Mouse (Mus musculus): ENCODE results near the gene Cysltr2.

The Cysltr2 gene

GRCm38 (mm10) chr14:72985113-72985512, 63.8 kb downstream of the Cysltr2 start:
- DNase-seq: no peak

GRCm38 (mm10) chr14:72983456-72983855, 65.5 kb downstream of the Cysltr2 start:
- DNase-seq: peak; percentile 82

GRCm38 (mm10) chr14:72982981-72983436, 65.9 kb downstream of the Cysltr2 start:
- no peak for DNase-seq

GRCm38 (mm10) chr14:72980761-72981160, 68.2 kb downstream of the Cysltr2 start:
- no peak for DNase-seq

- no peak for DNase-seq
Observed at GRCm38 (mm10) chr14:72980106-72980505, 68.8 kb downstream of the Cysltr2 start.

GRCm38 (mm10) chr14:72976111-72976510, 72.8 kb downstream of the Cysltr2 start:
- no peak for DNase-seq

Measured in right cerebral cortex, postnatal 4 days (tissue).